Mouse (Mus musculus) small intestine, adult 2 months (tissue): Measurements from ENCODE around the gene Lrrc27.

Experiments used
- CTCF ChIP-seq: fragments of 200-500 bp; IDR thresholded peaks from 2 replicates; pipeline ENCODE4 v1.5.1; 2012; ENCODE audit warnings: low read depth, mild to moderate bottlenecking, control low read depth, inconsistent platforms, low read length, moderate library complexity, mixed read lengths; ENCODE audit not compliant: insufficient replicate concordance, insufficient read length; ENCODE audit errors: extremely low read depth
- POLR2A ChIP-seq: fragments of 200-500 bp; IDR thresholded peaks from 2 replicates; pipeline ENCODE4 v1.6.1; 2012; ENCODE audit warnings: low read depth, mild to moderate bottlenecking, control low read depth, inconsistent platforms, low read length, moderate library complexity

GRCm38 (mm10) chr7:139185971-139186370, 26.8 kb upstream of the Lrrc27 start:
- TF ChIP-seq POLR2A (no peak), CTCF (no peak)
